Mouse (Mus musculus) gastrocnemius, adult 18-20 months (tissue): ENCODE measurements at regions not wholly inside any gene's neighbourhood (a gene's known extent, or its start where the extent isn't known, plus 50 kb on each side); places are given as distances from the start of the nearest gene placed in this dataset.

ENCODE experiments used
- DNase-seq: peaks from one replicate; pipeline ENCODE4 v3.0.0; 2021; ENCODE audit warnings: low spot score

DNA sequence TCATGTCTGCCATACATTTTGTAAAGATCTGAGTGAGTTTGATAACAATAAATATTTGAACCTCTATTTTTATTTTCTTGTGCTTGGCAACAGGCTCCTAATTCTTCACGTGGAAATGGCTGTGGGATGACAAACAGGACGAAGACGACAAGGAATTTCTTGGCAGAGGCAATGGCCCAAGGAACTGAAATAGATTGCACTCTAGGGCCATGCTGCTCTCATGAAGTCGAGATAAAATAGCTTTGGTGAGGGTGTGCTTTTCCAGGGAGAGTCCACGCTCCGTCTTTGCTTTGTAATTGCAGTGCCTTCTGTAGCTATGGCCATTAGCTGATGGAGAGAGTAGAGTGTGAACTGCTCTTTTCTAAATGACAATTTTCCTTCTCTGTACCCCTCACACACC, 50.9 kb upstream of the 1810046K07Rik start:
- DNase-seq, result no peak

- no peak for DNase-seq
Measured at GRCm38 (mm10) chr9:51393921-51394320, 65.2 kb upstream of the 1810046K07Rik start.

GRCm38 (mm10) chr9:51394372-51394771, 65.7 kb upstream of the 1810046K07Rik start:
- DNase-seq, result peak; percentile 79

- DNase-seq, result no peak
Measured at GRCm38 (mm10) chr9:51396801-51397200, 68.1 kb upstream of the 1810046K07Rik start.

DNA sequence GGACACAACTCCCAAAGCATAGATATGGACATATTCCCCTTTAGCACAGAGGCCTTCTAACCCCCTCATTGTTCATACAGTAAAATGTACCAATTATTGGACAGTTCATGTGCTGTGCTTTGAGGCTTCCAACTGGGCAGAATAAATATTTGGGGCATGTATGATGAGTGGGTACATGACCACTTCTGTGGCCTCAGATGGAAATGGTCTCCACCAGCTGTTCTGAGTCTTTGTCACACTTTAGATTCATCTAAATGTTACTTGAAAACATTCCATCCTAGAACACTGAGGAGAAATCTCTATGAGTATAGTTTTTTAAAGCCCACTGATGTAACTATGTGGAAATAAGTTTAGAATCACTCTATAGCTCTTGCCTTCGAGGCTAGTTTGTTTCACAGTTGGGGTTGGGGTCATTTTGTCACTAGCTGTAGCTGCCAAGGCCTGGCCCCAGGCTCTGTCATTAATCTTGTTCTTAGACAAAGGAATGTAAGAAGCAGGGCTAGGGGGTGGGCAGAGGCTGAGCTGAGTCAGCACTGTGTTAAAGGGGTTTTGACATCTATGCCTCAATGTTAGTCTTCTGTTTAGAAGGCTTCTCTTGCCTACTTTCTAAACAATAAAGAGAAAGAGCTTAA, 69.0 kb upstream of the 1810046K07Rik start:
- no peak for DNase-seq

DNA sequence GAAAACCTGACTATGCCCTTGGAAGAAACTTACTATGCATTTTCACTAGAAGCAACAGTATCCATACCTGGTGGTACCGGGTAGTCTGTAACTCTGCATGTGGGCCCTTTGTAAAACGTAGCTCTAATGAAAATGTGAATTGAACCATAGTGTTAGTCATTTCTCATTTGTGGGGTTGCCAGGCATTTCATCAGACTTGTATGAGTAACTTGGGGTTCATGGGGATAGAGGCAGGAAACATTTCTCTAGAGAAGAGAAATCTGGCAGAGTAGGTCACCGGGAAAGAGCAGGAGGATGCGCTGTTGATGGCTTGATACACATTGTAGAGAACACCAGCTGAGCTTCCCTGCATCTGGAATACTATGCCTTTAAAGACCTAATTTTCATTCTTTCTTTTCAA, 70.2 kb upstream of the 1810046K07Rik start:
- DNase-seq, result peak; percentile 50

- DNase-seq, result peak; percentile 48
Measured at GRCm38 (mm10) chr9:51399356-51399755, 70.6 kb upstream of the 1810046K07Rik start.

DNA sequence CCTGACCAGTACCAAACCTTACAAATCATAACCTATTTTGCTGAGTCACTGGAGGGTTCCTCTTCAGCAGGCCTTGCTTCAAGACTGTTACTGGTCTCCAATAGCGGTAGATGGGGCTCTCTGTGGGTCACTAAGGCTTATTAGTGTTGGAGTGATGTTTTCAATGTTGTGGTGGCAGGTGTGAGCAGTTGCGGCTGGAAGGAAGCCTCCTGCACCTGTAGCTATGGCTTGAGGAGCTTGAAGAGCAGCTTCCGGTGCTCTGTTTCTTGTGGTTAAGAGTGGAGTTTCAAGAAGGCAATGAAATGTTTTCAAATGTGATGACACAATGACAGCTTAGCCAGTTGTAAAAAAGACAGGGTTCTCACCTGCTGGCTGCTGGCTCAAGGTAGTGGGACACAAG, 73.1 kb upstream of the 1810046K07Rik start:
- DNase-seq, result no peak

GRCm38 (mm10) chr9:51407978-51408377, 79.3 kb upstream of the 1810046K07Rik start:
- peak; percentile 41 for DNase-seq

DNA sequence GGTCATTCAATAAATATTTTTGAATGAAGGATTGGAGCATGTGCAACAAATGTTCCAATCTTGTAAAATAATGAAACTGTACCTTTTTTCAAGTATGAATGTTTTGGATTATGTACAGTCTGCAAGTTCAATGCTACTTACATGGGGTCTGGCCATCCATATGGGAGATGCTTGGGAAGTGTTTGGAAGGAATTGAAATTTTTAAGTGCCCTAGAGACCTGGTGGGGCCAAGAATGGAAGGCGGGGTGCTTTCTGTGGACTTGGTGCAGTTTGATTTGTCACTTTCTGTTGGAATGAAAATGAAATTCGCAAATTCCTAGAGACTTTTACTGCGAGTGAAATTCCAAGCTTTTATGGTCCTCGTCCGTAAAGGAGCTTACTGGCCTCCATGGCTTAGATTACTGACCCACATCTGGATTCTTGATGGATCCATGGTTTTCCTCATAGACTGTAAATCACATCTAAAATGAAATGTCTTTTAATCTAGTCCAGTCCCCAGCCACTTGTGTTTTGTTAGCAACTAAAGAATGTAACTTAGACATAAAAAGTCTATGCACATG, 90.3 kb upstream of the 1810046K07Rik start:
- peak; percentile 44 for DNase-seq

DNA sequence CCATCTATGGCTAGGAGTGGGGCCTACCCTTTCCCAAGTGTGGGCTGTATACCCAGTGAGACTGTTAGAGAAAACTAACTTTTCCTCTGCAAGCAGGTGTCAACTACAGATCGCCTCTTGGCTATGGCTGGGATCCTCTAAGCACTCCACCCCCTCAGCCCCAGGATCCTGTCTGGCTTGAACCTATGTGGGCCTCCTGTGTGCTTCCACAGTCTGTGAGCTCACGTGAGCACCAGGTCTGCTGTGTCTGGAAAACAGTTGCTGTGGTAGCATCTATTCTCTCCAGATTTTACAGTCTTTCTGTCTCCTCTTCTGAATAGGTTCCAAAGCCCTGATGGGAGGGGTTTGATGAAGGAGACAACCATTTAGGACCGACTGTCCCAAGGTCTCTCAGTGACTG, 93.8 kb upstream of the 1810046K07Rik start:
- no peak for DNase-seq

GRCm38 (mm10) chr9:51423341-51423740, 94.6 kb upstream of the 1810046K07Rik start:
- no peak for DNase-seq

DNA sequence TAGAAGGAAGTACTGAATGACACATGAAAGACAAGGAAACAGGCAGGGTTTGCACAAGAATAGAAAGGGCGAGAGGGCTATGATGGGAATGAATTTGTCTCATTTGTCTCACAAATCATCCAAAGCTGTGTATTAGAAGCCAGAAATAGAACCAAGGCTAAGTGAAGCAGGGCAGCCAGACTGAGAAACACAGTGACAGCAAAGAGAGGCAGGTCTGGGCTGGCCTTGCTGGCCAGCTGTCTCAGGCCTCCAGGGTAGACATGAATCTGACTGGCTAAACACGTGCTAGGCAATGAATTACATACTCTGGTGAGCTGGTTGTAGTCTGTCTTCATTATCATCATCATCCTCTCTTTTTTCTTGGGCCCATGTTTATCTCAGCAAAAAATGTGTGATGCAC, 101.7 kb upstream of the 1810046K07Rik start:
- no peak for DNase-seq

DNA sequence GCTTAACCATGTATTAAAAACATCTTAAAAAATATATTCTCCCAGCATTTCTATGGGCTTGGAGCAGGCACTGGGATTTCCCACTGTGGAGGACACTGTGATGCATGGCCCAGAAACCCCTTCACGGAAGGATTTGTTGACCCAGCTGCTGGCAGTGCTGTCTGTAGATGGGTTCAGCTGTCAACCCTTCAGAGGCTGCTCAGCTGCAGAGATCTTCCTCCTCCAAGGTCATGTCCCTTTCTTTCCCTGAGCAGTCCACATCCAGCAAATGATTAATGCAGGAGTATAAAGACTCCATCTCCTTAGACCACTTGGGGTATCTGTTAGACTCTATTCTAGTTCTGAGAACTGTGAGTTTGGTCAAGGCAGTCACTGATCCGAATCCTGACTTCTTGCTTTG, 108.4 kb upstream of the 1810046K07Rik start:
- no peak for DNase-seq

DNA sequence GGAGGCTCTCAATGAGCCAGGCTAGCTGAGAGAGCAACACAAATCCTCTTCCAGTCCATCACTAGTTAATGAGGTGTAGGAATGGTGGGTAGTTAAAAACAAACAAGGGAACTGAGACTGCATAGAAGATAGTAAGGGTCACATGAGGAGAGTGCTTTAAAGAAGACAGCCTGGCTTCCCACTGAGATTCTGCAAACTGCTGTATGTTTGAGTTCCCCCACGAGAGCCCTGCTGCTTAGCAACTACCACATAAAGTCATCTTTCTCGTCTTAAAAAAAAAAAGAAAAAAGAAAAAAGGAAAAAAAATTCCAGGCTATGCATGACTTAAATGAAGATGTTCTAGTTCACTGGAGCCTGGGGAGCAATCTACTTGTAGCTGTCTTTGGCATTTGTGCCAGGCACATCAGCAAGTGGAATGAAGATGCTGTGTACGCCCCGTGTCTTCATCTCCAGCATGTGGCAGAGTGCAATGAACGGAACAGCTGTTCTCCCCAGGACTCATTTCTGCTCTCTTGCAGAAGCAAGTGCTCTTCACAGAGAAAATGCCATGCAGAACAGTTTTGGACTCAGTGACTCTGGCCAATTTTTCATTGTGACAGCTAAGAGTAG, 113.2 kb upstream of the 1810046K07Rik start:
- DNase-seq, result peak; percentile 16

- peak; percentile 28 for DNase-seq
Measured at GRCm38 (mm10) chr9:51455690-51456089, 127.0 kb upstream of the 1810046K07Rik start.

GRCm38 (mm10) chr9:51462463-51463024, 133.8 kb upstream of the 1810046K07Rik start:
- no peak for DNase-seq

GRCm38 (mm10) chr9:51470031-51470430, 141.3 kb upstream of the 1810046K07Rik start:
- DNase-seq, result no peak

DNA sequence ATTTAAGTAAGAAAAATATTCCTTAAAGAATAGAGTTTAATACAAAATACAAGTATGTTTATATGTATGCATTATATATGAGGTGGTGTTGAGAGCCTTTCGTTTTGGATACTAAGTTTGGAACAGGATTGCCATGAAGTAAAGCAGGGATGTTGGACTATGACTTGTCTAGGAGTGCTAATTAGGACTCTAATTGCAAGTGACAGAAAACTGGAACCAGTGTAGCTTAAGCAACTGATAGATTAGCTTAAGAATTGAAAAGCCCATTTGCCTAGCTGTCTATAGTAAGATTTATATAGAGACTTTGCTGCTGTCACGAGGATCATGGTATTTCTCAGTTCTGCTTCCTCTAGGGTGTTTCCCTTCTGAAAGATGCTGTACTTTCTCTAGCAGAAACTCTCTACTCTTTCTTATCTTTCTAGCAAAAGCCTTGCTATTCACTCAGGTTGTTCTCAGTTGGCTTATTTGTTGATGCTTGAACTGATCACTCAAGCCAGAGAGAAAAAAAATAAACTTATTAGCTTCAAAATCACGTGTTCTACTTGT, 147.9 kb upstream of the 1810046K07Rik start:
- DNase-seq, result no peak

GRCm38 (mm10) chr9:51487840-51488239, 159.1 kb upstream of the 1810046K07Rik start:
- no peak for DNase-seq

GRCm38 (mm10) chr9:51507265-51507913, 178.7 kb upstream of the 1810046K07Rik start:
- no peak for DNase-seq

- DNase-seq, result no peak
Measured at GRCm38 (mm10) chr9:51517643-51518042, 188.9 kb upstream of the 1810046K07Rik start.
